Mouse (Mus musculus) CH12.LX (cell line): ENCODE data around the gene Txnip. TPM values are rescaled to one million over a fixed set of nuclear protein-coding genes. Genes with fewer than 3 reads are reported as not detected.

ENCODE experiments used
- DNase-seq: peaks from one replicate; pipeline ENCODE4 v3.0.0-alpha.2; 2013; ENCODE audit errors: extremely low read depth
- H3K27ac ChIP-seq: 2 replicates; pipeline ENCODE4 v1.5.1; 2012; ENCODE audit warnings: low read depth, mild to moderate bottlenecking, control low read depth, moderate library complexity; ENCODE audit not compliant: insufficient read depth
- H3K27me3 ChIP-seq: replicated peaks from 2 replicates; pipeline ENCODE3; 2012; ENCODE audit warnings: inconsistent platforms
- H3K36me3 ChIP-seq, 2 experiments: replicated peaks in 1 of 2; 2 replicates each; pipeline versions ENCODE3 to v1.6.1; 2012; ENCODE audit warnings: inconsistent platforms in 1 of 2, low read length in 1 of 2, mild to moderate bottlenecking in 1 of 2, mixed read lengths in 1 of 2, moderate library complexity in 1 of 2; ENCODE audit not compliant: control insufficient read depth in 1 of 2, insufficient read depth in 1 of 2
- H3K4me1 ChIP-seq, 2 experiments: 2 replicates each; pipeline ENCODE4 v1.6.1; 2012; ENCODE audit warnings: inconsistent platforms in 1 of 2, moderate library complexity in 1 of 2; ENCODE audit not compliant: insufficient read depth in 2 of 2, control insufficient read depth in 1 of 2
- H3K4me2 ChIP-seq: 2 replicates; pipeline ENCODE4 v1.6.1; 2012; ENCODE audit warnings: low read depth, mild to moderate bottlenecking, control low read depth; ENCODE audit not compliant: poor library complexity, insufficient read depth, severe bottlenecking
- H3K4me3 ChIP-seq, 3 experiments: fragments of 150-350 bp in 1 of 3; sonication (generic) in 1 of 3; replicated peaks in 1 of 3; 2 replicates each; pipeline versions ENCODE3 to v1.5.1; 2011 to 2012; ENCODE audit warnings: low read depth in 2 of 3, low read length in 2 of 3, mild to moderate bottlenecking in 2 of 3, moderate library complexity in 2 of 3, control low read depth in 1 of 3, improper control_type of control experiment in 1 of 3, inconsistent platforms in 1 of 3, mixed read lengths in 1 of 3; ENCODE audit not compliant: poor library complexity in 1 of 3
- H3K79me2 ChIP-seq: replicated peaks from 2 replicates; pipeline ENCODE4 v1.6.1; 2012; ENCODE audit warnings: mild to moderate bottlenecking, moderate library complexity; ENCODE audit not compliant: control insufficient read depth, poor library complexity, insufficient read depth, severe bottlenecking; ENCODE audit errors: extremely low read depth
- H3K9ac ChIP-seq: 2 replicates; pipeline ENCODE4 v1.6.1; 2012; ENCODE audit warnings: low read depth, mild to moderate bottlenecking, control low read depth, moderate library complexity; ENCODE audit not compliant: insufficient read depth
- H3K9me3 ChIP-seq: replicated peaks from 2 replicates; pipeline ENCODE3; 2012; ENCODE audit warnings: low read length, inconsistent platforms, mixed read lengths
- CHD1 ChIP-seq: IDR thresholded peaks from 2 replicates; pipeline ENCODE4 v1.6.1; 2012; ENCODE audit warnings: low read depth, low read length, improper control_type of control experiment, inconsistent platforms
- CHD2 ChIP-seq: IDR thresholded peaks from 2 replicates; pipeline ENCODE4 v1.6.1; 2011; ENCODE audit warnings: low read length, improper control_type of control experiment
- ETS1 ChIP-seq: conservative IDR thresholded peaks from 2 replicates; pipeline ENCODE4 v1.6.1; 2012; ENCODE audit warnings: low read depth, mild to moderate bottlenecking, inconsistent platforms, low read length, improper control_type of control experiment, moderate library complexity
- GABPA ChIP-seq: IDR thresholded peaks from 2 replicates; pipeline ENCODE4 v1.6.1; 2012; ENCODE audit warnings: low read depth, low read length, improper control_type of control experiment, inconsistent platforms; ENCODE audit not compliant: insufficient replicate concordance
- IRF4 ChIP-seq: IDR thresholded peaks from 2 replicates; pipeline ENCODE4 v1.6.1; 2014; ENCODE audit warnings: low read depth, mild to moderate bottlenecking, inconsistent platforms, low read length, improper control_type of control experiment
- MAZ ChIP-seq: IDR thresholded peaks from 2 replicates; pipeline ENCODE4 v1.6.1; 2012; ENCODE audit warnings: low read depth, mild to moderate bottlenecking, inconsistent platforms, low read length, improper control_type of control experiment, moderate library complexity
- MEF2A ChIP-seq: IDR thresholded peaks from 2 replicates; pipeline ENCODE4 v1.6.1; 2014; ENCODE audit warnings: low read depth, mild to moderate bottlenecking, inconsistent platforms, low read length, improper control_type of control experiment, borderline replicate concordance
- MXI1 ChIP-seq: IDR thresholded peaks from 2 replicates; pipeline ENCODE4 v1.6.1; 2011; ENCODE audit warnings: mild to moderate bottlenecking, low read depth, low read length, improper control_type of control experiment
- POLR2A ChIP-seq: IDR thresholded peaks from 2 replicates; pipeline ENCODE4 v1.6.1; 2011; ENCODE audit warnings: low read depth, mild to moderate bottlenecking, improper control_type of control experiment, low read length
- POLR2AphosphoS2 ChIP-seq: IDR thresholded peaks from 2 replicates; pipeline ENCODE4 v1.6.1; 2011; ENCODE audit warnings: low read depth, low read length, improper control_type of control experiment
- RAD21 ChIP-seq: IDR thresholded peaks from 2 replicates; pipeline ENCODE4 v1.6.1; 2011; ENCODE audit warnings: low read depth, mild to moderate bottlenecking, low read length, improper control_type of control experiment, moderate library complexity
- RCOR1 ChIP-seq: conservative IDR thresholded peaks from 2 replicates; pipeline ENCODE4 v1.6.1; 2012; ENCODE audit warnings: low read depth, mild to moderate bottlenecking, inconsistent platforms, low read length, improper control_type of control experiment
- SIN3A ChIP-seq: IDR thresholded peaks from 2 replicates; pipeline ENCODE4 v1.6.1; 2012; ENCODE audit warnings: low read length, improper control_type of control experiment, inconsistent platforms
- ZMIZ1 ChIP-seq: IDR thresholded peaks from 2 replicates; pipeline ENCODE4 v1.6.1; 2012; ENCODE audit warnings: low read depth, mild to moderate bottlenecking, inconsistent platforms, low read length, improper control_type of control experiment
- dilution Hi-C: fragments of 300-500 bp; cut with MboI; formaldehyde crosslinking; loops from 2 replicates; pipeline ENCODE4 v1.14.3; 2020; ENCODE audit warnings: low sequenced_read_pairs; ENCODE audit not compliant: extremely low pct_unique_long_range_greater_than_20kb, extremely low pct_ligation_motif_present
- in situ Hi-C: fragments of 300-500 bp; cut with MboI; formaldehyde crosslinking; loops from 3 replicates; pipeline ENCODE4 v1.14.3; 2019; ENCODE audit warnings: low sequenced_read_pairs, low pct_ligation_motif_present, low pct_unique_long_range_greater_than_20kb, mixed read lengths
- polyA plus RNA-seq: library from polyadenylated mRNA; unstranded; fragments of >175 nt; gene quantifications from 2 replicates; pipeline ENCODE4 v1.2.1, GENCODE M21; 2012; ENCODE audit warnings: low read depth; ENCODE audit not compliant: insufficient read length
- total RNA-seq, 2 experiments: library from RNA; depleted of rRNA; stranded (reverse); fragments of 300-350 nt in 1 of 2; fragments of >200 nt in 1 of 2; gene quantifications; 2 replicates each; pipeline ENCODE4 v1.2.3; 2012 to 2014

The Txnip gene
- total and polyA plus RNA-seq, 3 experiments: 41.8 to 220 (median 76.7) TPM

GRCm38 (mm10) chr3:96560881-96561668 is 3.3 kb downstream of the Txnip start:
- peaks cover 28 to 30% of the 10 kb centered on the region in 2 experiments for H3K36me3 ChIP-seq
- 0 out of 2 replicates have a peak overlapping the region, but pooled peaks have one; percentile 2 for H3K27ac ChIP-seq
- dilution Hi-C loops: no loop called here
- no peaks in the 10 kb centered on the region for H3K9me3 ChIP-seq
- peak overlapping the region; percentile 77 to 100 (median 78) for H3K4me3 ChIP-seq
- H3K9ac ChIP-seq: peak overlapping the region; percentile 98
- peak overlapping the region; percentile 97 for H3K4me2 ChIP-seq
- H3K79me2 ChIP-seq: peaks cover 41% of the 10 kb centered on the region
- no peaks in the 10 kb centered on the region for H3K27me3 ChIP-seq
- in situ Hi-C loops: no loop called here
- peaks cover 8 to 60% of the 10 kb centered on the region in 2 experiments for H3K4me1 ChIP-seq
- DNase-seq: no peak
- TF ChIP-seq CHD2: no peak
- peak; percentile 52; the same call in 1 of the 2 replicates for TF ChIP-seq CHD1
- 0 out of 2 replicates have a peak, but pooled peaks have one; percentile 39 for TF ChIP-seq MXI1
- no peak for TF ChIP-seq MEF2A
- TF ChIP-seq SIN3A: peak; percentile 50; the same call in 1 of the 2 replicates
- TF ChIP-seq MAZ: no peak

GRCm38 (mm10) chr3:96561946-96562681 is 4.4 kb downstream of the Txnip start:
- Histone ChIP-seq H3K27me3 (no peaks in the 10 kb centered on the region), H3K9ac (no peak overlapping the region; the same call in 1 of the 2 replicates), H3K4me3 (peak overlapping the region in 1 of 3 experiments; percentile 17), H3K27ac (peak overlapping the region; percentile 53), H3K4me1 (peaks cover 8 to 55% of the 10 kb centered on the region in 2 experiments), H3K79me2 (peaks cover 41% of the 10 kb centered on the region)
- TF ChIP-seq SIN3A (peak; percentile 55; the same call in 1 of the 2 replicates), ZMIZ1 (peak; percentile 77), GABPA (no peak), IRF4 (0 out of 2 replicates have a peak, but pooled peaks have one; percentile 15), RAD21 (no peak), POLR2AphosphoS2 (peak; percentile 97), CHD2 (0 out of 2 replicates have a peak, but pooled peaks have one; percentile 6), RCOR1 (0 out of 2 replicates have a peak, but pooled peaks have one; percentile 28), POLR2A (peak; percentile 43; the same call in 1 of the 2 replicates), CHD1 (peak; percentile 86), ETS1 (no peak)
- TF ChIP-seq, all 38 proteins: peak for 8
- H3K9me3 ChIP-seq: no peaks in the 10 kb centered on the region
- DNase-seq: peak; percentile 44
- H3K4me2 ChIP-seq: peak overlapping the region; percentile 97; the same call in 1 of the 2 replicates
- in situ Hi-C loops: no loop called here
- dilution Hi-C loops: no loop called here
- H3K36me3 ChIP-seq: peaks cover 28 to 30% of the 10 kb centered on the region in 2 experiments
